Mouse (Mus musculus) stomach, embryonic 14.5 days (tissue): Measurements from ENCODE around the gene Bicdl1. TPM values are rescaled to one million over a fixed set of nuclear protein-coding genes. Genes with fewer than 3 reads are reported as not detected.

Experiments
- ATAC-seq: fragments of 200-750 bp; cut with Nextera tagmentation; 2 replicates; pipeline ENCODE4 v1.8.0; 2017; ENCODE audit warnings: low read depth, moderate TSS enrichment; ENCODE audit not compliant: insufficient number of reproducible peaks, insufficient read depth, low FRiP score
- H3K27ac ChIP-seq: fragments of 300-500 bp; sonication (generic); 2 replicates; pipeline ENCODE4 v1.5.1; 2014; ENCODE audit warnings: mild to moderate bottlenecking, low read length, moderate library complexity, mixed read lengths
- H3K27me3 ChIP-seq: fragments of 300-500 bp; sonication (generic); 2 replicates; pipeline ENCODE4 v1.6.1; 2014; ENCODE audit warnings: low read length, control low read depth, mixed read lengths; ENCODE audit not compliant: control insufficient read depth, insufficient read depth
- H3K36me3 ChIP-seq: fragments of 300-500 bp; sonication (generic); 2 replicates; pipeline ENCODE4 v1.6.1; 2014; ENCODE audit warnings: mild to moderate bottlenecking, control low read depth, low read length, moderate library complexity, mixed read lengths; ENCODE audit not compliant: control insufficient read depth, insufficient read depth
- H3K4me1 ChIP-seq: fragments of 300-500 bp; sonication (generic); 2 replicates; pipeline ENCODE4 v1.6.1; 2014; ENCODE audit warnings: low read length, control low read depth, mixed read lengths; ENCODE audit not compliant: control insufficient read depth, insufficient read depth
- H3K4me2 ChIP-seq: fragments of 300-500 bp; sonication (generic); replicated peaks from 2 replicates; pipeline ENCODE4 v1.6.1; 2014; ENCODE audit warnings: low read depth, low read length, control low read depth
- H3K4me3 ChIP-seq: fragments of 300-500 bp; sonication (generic); 2 replicates; pipeline ENCODE4 v1.5.1; 2014; ENCODE audit warnings: low read depth, low read length, control low read depth
- H3K9ac ChIP-seq: fragments of 300-500 bp; sonication (generic); replicated peaks from 2 replicates; pipeline ENCODE4 v1.6.1; 2014; ENCODE audit warnings: low read depth, mild to moderate bottlenecking, control low read depth, low read length, moderate library complexity, mixed read lengths
- H3K9me3 ChIP-seq: fragments of 300-500 bp; sonication (generic); 2 replicates; pipeline ENCODE4 v1.6.1; 2016; ENCODE audit warnings: low read depth, low read length, control low read depth; ENCODE audit not compliant: control insufficient read depth
- WGBS: fragments of 180-500 bp; shearing (Covaris S2); extraction: QIAGEN DNeasy Blood & Tissue Kit; methylation state at CpG from one replicate; pipeline ENCODE4 v1.1.7; 2014; 5-methylcytosine and 5-hydroxymethylcytosine counted together
- polyA plus RNA-seq: library from polyadenylated mRNA; unstranded; fragments of >200 nt; fragmentation: Nextera tagmentation; extraction: Ambion mirVana; gene quantifications from 2 replicates; pipeline ENCODE4 v1.2.1, GENCODE M21; 2014

The Bicdl1 gene
- polyA plus RNA-seq, 1 experiment from 2014 or later, result 11.6 TPM

GRCm38 (mm10) chr5:115722188-115722959 is 9.0 kb downstream of the Bicdl1 start:
- Histone ChIP-seq H3K4me1 (no peaks in the 10 kb centered on the region), H3K9me3 (no peaks in the 10 kb centered on the region), H3K36me3 (no peaks in the 10 kb centered on the region), H3K27ac (no peak overlapping the region), H3K4me3 (no peak overlapping the region), H3K4me2 (no peak overlapping the region), H3K9ac (no peak overlapping the region), H3K27me3 (no peaks in the 10 kb centered on the region)
- WGBS, result 80% methylated on average over 21 of the region's 21 CpGs
- ATAC-seq, result no peak

DNA sequence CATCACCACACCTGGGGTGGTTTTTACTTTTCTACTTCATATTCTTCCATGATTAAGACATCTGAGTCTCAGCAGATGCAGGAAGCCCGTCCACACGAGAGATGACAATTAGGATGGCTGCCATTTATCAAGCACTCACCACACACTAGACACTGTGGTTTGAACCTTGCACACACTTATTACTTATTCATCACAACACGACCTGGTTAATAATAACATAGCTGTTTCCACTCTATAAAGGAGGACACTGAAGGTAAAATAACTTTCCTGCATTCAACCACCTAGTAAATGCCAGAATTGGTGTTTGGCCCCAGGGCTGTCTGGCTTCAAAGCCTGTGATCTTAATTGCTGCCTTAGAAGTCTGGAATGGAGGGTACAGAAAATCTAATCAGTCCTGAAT is 10.7 kb downstream of the Bicdl1 start:
- H3K27me3 ChIP-seq, result no peaks in the 10 kb centered on the region
- ATAC-seq, result no peak
- H3K36me3 ChIP-seq, result no peaks in the 10 kb centered on the region
- no peaks in the 10 kb centered on the region for H3K4me1 ChIP-seq
- H3K4me2 ChIP-seq, result no peak overlapping the region
- H3K9ac ChIP-seq, result no peak overlapping the region
- H3K27ac ChIP-seq, result no peak overlapping the region
- no peaks in the 10 kb centered on the region for H3K9me3 ChIP-seq
- 45% methylated on average over 3 of the region's 3 CpGs for WGBS
- H3K4me3 ChIP-seq, result no peak overlapping the region

GRCm38 (mm10) chr5:115717693-115718092 is 13.7 kb downstream of the Bicdl1 start:
- Histone ChIP-seq H3K4me2 (no peak overlapping the region), H3K36me3 (no peaks in the 10 kb centered on the region), H3K9ac (no peak overlapping the region), H3K4me1 (no peaks in the 10 kb centered on the region), H3K4me3 (no peak overlapping the region), H3K9me3 (no peaks in the 10 kb centered on the region), H3K27ac (no peak overlapping the region), H3K27me3 (no peaks in the 10 kb centered on the region)
- no peak for ATAC-seq
- 90% methylated on average over 3 of the region's 3 CpGs for WGBS

DNA sequence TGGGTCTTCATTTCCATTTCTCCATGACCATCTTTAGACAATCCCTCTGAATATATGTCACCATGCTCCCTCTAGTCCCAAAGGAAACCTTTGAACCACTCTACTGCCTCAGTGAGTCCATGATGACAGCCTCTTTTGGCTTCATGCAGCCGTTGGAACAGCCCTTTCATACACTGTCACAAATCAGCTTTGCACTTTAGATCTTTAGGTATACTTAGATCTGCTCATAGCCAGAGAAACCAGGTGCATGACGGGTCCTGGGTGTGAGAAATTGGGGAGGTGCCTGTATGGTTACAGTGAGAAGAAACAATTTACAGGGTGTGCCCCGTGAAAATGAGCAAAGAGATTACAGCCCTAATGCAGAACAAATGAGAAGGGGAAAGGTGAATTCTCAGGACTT is 14.3 kb downstream of the Bicdl1 start:
- H3K27me3 ChIP-seq, result no peaks in the 10 kb centered on the region
- 80% methylated on average over 3 of the region's 3 CpGs for WGBS
- H3K36me3 ChIP-seq, result no peaks in the 10 kb centered on the region
- no peaks in the 10 kb centered on the region for H3K9me3 ChIP-seq
- ATAC-seq, result no peak
- H3K4me3 ChIP-seq, result no peak overlapping the region
- no peaks in the 10 kb centered on the region for H3K4me1 ChIP-seq
- no peak overlapping the region for H3K9ac ChIP-seq
- no peak overlapping the region for H3K4me2 ChIP-seq
- no peak overlapping the region for H3K27ac ChIP-seq

- Histone ChIP-seq H3K9ac (no peak overlapping the region), H3K4me2 (no peak overlapping the region), H3K27ac (no peak overlapping the region), H3K9me3 (no peaks in the 10 kb centered on the region), H3K36me3 (no peaks in the 10 kb centered on the region), H3K4me3 (no peak overlapping the region), H3K4me1 (no peaks in the 10 kb centered on the region), H3K27me3 (no peaks in the 10 kb centered on the region)
- WGBS, result 68% methylated on average over 6 of the region's 6 CpGs
- ATAC-seq, result no peak
Measured at GRCm38 (mm10) chr5:115716426-115716825, 15.0 kb downstream of the Bicdl1 start.

- Histone ChIP-seq H3K4me1 (no peaks in the 10 kb centered on the region), H3K36me3 (no peaks in the 10 kb centered on the region), H3K27ac (no peak overlapping the region), H3K4me2 (no peak overlapping the region), H3K9me3 (no peaks in the 10 kb centered on the region), H3K9ac (no peak overlapping the region), H3K4me3 (no peak overlapping the region), H3K27me3 (no peaks in the 10 kb centered on the region)
- WGBS, result 87% methylated on average over 7 of the region's 7 CpGs
- no peak for ATAC-seq
Measured at GRCm38 (mm10) chr5:115714761-115715160, 16.7 kb downstream of the Bicdl1 start.

GRCm38 (mm10) chr5:115712487-115712886 is 18.9 kb downstream of the Bicdl1 start:
- Histone ChIP-seq H3K27ac (no peak overlapping the region), H3K4me1 (no peaks in the 10 kb centered on the region), H3K4me2 (no peak overlapping the region), H3K4me3 (no peak overlapping the region), H3K9ac (no peak overlapping the region), H3K9me3 (no peaks in the 10 kb centered on the region), H3K27me3 (no peaks in the 10 kb centered on the region), H3K36me3 (no peaks in the 10 kb centered on the region)
- ATAC-seq, result no peak
- WGBS, result 70% methylated on average over 6 of the region's 6 CpGs

DNA sequence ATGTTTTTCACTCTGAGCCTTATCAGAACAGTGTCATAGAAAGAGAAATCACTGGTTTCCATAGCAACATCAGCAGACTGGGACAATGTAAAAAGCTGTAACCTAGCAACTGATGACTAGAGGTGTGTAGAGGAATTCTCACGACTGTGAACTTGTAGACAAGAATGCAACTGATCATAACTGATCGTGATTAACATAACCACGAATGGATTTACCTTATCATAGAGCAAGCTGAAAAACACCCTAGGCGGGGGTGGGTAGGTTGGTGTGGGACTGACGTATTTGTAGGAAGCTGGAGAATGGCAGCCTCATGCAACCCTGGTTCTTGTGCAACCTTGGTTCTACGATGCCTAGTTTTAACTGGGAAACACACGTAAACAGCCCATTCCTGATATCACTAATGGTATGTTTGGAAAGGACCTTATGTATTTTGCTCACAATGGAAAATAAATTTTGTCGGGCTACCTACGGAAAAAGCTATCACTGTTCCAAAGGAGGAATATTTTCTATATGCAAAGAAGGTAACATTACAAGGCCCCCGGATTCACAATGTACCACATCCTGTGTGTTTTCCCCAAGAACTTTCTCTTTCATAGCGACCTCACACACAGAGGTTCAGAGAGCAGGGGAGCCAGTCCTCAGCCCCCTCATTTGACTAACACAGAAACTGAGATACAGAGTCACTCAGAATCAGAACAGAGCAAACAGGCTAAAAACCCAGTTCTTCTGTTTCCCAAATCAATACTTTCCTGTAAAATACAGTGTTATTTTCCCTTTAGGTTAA is 19.6 kb downstream of the Bicdl1 start:
- WGBS, result 66% methylated on average over 11 of the region's 11 CpGs
- Histone ChIP-seq H3K9ac (no peak overlapping the region), H3K4me2 (no peak overlapping the region), H3K27me3 (no peaks in the 10 kb centered on the region), H3K36me3 (no peaks in the 10 kb centered on the region), H3K9me3 (no peaks in the 10 kb centered on the region), H3K4me3 (no peak overlapping the region), H3K4me1 (no peaks in the 10 kb centered on the region), H3K27ac (no peak overlapping the region)
- no peak for ATAC-seq
